Mouse (Mus musculus) heart, postnatal 25 days (tissue): ENCODE measurements at regions not wholly inside any gene's neighbourhood (a gene's known extent, or its start where the extent isn't known, plus 50 kb on each side); places are given as distances from the start of the nearest gene placed in this dataset.
"Not testable (repeated sequence)": the region's sequence is repeated elsewhere in the genome, so short reads cannot be mapped to it uniquely, and the experiment has no call there.

Experiments used
- DNase-seq: peaks from one replicate; pipeline ENCODE4 v3.0.0; 2022; ENCODE audit warnings: low spot score
- intact Hi-C: fragments of 180-260 bp; cut with DNase I; formaldehyde crosslinking; loops from one replicate; pipeline ENCODE4 v1.15.1; 2025

DNA sequence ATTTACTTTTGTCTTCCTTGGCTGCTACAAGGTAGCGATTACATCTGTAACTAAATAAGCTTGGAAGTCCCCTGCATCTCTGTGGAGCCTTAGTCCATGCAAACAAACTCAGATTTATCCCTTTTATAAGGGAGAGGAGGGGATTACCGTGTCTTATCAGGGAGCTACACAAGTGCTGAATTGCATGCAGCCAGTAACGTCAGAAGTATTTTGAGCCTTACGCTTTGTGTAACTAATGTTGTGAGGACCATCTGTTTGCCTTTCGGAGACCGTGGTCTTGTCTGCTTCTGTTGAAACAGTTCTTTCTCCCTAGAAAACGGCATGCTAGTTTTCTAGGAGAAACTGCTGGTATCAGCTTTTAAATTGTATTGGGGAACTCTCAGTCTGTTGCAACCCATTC lies 58.0 kb upstream of the Dmrta1 start:
- no peak for DNase-seq
- intact Hi-C loops = no loop called here

DNA sequence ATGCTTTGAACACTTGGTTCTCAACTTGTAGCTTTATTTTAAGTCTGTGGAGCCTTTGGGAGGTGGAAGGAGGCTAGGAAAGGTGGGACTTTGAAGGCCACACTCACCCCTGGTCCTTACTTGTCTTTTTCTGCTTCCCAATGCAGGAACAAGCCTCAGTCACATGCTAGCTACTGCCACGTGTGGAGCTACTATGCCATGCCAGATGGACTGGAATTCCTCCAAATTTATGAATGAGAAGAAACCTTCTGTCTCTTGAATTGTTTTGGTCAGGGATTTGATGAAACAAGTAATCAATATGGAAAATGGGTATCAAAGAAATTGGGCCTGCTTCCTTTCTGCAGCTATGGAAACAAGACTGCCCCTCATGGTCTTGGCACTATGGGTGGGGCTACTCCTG lies 74.5 kb upstream of the Dmrta1 start:
- intact Hi-C loops = no loop called here
- DNase-seq = no peak

DNA sequence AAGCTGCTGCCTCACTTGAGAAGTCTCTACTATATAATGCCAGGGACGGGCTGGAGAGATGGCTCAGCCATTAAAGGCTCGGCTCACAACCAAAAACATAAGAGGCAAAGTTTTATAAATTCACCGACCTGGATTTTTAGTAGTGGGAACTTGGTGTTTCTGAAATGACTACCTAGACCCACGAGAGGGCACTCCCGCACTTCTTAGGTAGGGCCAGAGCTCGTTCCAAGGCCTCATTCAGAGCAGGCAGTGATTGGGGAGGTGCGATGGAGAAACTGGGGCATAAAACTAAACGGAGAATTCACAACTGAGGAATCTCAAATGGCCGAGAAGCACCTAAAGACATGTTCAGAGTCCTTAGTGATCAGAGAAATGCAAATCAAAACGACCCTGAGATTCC lies 103.7 kb upstream of the Dmrta1 start:
- intact Hi-C loops = loop anchor here (5.0 kb wide), 1 partner anchor 117 kb away; no protein-coding TSS in a partner anchor
- DNase-seq = no peak

DNA sequence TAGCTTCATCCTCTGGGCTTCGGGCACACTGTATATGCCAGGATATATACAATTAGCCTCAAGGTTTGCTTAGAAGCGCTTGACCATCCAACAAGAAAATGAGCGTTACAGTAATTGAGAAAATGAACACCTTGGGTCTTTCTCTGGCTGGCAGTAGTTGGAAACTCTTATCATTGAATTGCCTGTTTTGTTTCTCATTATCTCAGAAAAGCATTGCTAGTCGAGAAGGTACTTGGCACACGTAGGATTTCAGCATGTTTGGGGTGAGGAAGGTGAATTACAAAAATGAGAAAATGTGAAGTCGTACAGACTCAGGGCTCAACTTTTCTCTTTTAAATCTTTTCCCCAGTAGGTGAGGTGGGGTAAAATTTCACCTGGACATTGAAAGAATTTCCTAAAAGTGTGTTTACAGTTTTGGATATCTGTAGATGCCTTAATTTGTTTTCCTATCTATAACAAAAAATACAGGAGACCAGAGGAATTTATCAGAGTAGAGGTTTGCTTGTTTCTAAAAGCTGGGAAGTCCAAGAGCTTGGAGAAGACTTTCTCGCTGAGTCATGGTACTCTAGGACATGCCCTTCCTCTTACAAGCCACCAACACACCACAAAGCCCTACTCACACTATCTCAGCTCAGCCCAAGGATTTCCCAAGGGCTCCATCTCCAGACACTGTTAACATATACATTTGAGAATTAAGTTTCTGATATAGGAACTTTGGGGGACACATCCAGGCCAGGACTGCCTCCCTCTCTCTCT lies 124.3 kb upstream of the Dmrta1 start:
- intact Hi-C loops = no loop called here
- no peak for DNase-seq

DNA sequence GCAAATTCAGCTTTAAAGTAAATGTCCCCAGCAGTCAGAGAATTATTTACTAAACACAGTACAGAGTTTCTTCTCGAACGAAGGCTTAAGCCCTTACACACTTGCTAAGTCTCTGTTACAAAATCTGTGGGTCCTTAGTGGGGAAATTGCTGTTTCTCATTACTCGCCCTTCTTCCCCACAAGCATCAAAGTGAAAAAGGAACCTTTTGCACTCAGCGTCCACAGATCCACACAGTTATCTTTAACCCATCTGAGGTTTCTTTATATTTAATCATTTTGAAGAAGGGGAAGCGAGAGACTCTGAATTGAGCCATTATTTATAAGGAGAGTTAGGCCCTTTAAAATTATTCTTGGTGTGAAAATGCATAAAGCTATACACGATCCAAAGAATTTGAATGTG lies 126.7 kb upstream of the Dmrta1 start:
- no peak for DNase-seq
- intact Hi-C loops = no loop called here

DNA sequence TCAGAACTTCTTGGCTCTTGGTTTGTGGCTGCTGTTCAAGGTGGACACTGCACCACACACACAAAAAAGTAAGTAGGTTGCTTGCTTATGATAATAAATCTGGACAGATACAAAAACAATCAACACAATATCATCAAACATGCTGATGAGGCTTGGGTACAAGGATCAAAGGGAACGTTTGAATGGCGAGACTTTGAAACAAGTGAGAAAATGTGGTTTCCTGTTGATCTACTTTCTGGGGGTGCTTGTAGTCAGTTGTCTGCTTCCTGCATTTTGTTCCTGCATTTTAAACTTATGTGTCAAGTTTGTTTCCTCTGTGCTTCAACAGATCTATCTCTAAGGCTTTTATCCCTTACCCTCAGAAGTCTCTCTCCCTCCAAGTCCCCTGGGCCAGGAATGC lies 128.7 kb upstream of the Dmrta1 start:
- intact Hi-C loops = no loop called here
- DNase-seq = no peak

DNA sequence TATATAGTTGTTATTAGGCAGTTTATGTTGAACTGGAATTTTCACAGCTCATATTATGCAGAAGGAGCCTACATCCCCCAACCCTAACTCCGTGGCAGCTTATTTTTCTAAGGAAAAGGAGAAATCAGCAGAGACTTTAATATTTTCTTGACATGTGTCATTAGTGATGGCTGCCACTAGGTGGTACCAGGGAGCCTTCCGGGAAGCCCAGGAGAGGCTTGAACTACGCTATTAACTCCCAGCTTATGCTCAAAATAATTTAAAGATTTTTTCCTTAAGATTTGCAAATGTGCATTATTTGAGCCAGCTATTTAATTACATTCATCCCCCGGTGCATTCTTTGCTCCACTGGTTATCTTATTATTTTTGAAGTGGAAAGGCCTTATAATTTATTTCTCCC lies 146.8 kb upstream of the Dmrta1 start:
- no peak for DNase-seq
- intact Hi-C loops = no loop called here

DNA sequence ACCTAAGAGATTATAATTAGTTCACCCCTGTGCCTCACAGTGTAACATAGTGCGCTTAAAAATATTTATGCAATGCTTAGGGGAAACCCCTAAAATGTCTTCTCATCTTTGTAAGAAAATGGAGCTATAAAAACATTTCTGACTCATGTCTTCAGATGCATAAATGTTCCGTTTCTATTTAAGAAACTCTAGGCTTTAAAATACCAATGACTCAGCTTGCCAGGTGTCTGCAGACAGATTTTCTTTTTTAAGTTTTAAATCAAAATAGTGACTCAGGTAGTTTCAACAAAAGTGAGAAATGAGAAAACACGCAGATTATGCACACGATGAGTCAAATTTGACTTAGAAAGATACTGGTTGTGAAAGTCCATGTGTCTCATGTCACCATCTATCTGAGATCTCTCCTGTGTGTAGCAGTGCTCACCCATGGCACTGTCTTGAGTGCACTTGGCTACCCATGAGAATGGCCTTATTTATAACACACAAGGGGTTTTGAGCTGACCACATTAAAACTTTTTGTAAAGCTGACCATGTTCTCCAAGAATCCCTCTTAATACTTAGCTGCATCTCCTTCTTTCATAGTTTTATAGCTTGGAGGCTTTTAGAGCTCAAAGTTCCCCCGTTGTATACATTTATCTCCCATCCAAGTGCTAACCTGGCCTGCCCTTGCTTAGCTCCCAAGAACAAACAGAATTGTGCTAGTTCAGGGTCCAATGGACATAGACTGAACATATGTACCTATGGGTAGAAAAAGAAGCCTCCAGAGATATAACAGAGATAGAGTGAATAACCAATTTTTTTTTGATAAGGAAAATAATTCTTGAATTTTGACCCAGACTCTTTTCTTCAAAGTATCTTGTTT lies 149.0 kb upstream of the Dmrta1 start:
- intact Hi-C loops = no loop called here
- no peak for DNase-seq

DNA sequence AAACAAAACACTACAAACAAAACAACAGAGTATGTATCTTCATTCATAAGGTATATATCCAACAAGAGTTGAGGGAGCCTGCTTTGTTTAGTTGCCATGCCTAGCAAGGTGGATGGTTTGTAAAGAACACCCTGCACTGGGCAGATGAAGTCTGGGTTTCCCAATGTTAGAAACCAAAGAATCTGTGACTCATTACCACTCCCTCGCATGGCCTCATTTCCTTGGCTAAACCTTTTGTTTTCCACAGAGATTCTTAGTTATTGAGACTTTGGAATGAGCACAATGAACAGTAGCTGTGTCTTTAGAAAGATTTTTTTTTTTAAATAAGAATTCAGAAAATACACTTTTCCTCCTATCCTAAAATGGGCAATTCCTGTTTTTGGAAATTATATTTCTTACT lies 151.3 kb upstream of the Dmrta1 start:
- intact Hi-C loops = loop anchor here (10.0 kb wide), 1 partner anchor 653 kb away; no protein-coding TSS in a partner anchor

DNA sequence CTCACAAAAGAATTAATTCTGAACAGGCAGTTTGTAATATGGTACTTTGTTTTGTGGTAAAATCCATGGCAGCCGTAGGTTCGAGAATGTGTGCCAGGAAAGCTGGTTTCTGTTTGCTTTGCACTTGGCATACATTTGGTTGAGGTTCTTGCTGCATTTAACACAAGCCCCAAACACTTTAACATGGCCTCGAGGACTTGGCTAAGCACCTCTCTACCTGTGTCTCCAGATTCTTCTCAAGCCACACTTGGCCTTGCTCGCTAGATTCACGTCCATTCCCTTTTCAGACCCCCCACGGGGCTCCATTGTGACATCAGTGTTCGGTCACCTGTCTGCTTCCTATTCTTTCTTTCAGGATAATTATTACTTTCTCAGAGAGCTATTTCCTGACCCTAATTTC lies 151.9 kb upstream of the Dmrta1 start:
- intact Hi-C loops = loop anchor here (10.0 kb wide), 1 partner anchor 653 kb away; no protein-coding TSS in a partner anchor
- no peak for DNase-seq

More for the DNA sequence above, 151.3 kb upstream of the Dmrta1 start:
- DNase-seq = no peak

DNA sequence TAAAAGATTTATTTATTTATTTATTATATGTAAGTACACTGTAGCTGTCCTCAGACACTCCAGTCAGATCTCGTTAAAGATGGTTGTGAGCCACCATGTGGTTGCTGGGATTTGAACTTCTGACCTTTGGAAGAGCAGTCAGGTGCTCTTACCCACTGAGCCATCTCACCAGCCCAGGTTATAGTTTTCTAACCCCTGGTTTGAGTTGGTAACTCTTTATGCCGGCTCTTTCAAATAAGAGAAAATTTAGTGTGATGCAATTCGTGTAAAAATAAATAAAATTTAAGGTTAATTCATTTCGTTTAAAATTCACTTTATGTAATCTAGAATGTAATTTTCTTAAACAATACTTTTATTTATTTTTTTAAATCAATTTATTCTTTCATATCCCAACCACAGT lies 153.7 kb upstream of the Dmrta1 start:
- intact Hi-C loops = loop anchor here (10.0 kb wide), 1 partner anchor 651 kb away; no protein-coding TSS in a partner anchor

DNA sequence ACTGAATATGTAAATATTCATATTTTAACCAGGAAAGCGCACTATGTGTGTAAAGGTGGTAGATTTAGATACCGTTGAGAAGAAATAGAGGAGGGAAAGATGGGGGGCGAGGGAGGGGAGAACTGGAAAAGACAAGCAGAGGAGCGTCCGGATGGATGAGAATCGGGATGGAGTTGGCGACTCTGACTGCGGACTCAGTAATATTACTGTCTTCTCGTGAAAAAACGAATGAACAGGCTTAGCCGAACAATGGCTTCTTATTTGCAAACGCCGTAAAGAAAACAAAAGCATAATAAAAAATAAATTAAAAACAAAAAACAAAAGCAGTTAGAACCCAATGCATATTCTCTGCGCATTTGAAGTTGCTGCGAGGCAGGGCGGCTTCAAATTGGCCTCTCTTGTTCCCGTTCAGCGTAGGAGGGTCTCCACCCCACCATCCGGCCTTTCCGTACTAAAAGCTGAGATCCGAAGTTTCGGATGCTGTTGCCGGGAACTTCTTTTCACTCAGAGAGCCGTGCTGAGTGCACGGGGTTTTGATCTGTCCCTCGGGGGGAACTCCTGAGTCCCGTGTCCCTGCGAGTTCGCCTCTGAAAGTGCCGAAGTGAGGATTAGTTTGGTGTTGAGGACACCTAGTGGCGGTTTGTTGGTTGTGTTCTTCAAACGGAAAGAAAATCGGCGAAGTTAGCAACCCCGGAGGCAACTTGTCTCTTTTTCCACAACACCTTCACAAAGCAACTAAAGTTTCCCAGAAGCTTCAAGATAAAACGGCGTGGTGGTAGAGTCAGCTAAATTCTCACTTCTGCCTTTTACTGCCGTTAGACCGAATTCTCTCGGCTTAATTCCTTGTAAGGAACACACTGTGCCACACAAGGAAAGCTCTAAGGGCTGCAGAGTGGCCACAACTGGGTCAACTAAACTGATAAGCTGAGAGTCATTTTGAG lies 154.7 kb upstream of the Dmrta1 start:
- intact Hi-C loops = loop anchor here (1.0 to 10.0 kb wide), 3 partner anchors 232 to 650 kb away; partner anchors contain the start of gene Cdkn2a
- peak; percentile 4 for DNase-seq

More for the DNA sequence above, 153.7 kb upstream of the Dmrta1 start:
- not testable (repeated sequence) for DNase-seq

DNA sequence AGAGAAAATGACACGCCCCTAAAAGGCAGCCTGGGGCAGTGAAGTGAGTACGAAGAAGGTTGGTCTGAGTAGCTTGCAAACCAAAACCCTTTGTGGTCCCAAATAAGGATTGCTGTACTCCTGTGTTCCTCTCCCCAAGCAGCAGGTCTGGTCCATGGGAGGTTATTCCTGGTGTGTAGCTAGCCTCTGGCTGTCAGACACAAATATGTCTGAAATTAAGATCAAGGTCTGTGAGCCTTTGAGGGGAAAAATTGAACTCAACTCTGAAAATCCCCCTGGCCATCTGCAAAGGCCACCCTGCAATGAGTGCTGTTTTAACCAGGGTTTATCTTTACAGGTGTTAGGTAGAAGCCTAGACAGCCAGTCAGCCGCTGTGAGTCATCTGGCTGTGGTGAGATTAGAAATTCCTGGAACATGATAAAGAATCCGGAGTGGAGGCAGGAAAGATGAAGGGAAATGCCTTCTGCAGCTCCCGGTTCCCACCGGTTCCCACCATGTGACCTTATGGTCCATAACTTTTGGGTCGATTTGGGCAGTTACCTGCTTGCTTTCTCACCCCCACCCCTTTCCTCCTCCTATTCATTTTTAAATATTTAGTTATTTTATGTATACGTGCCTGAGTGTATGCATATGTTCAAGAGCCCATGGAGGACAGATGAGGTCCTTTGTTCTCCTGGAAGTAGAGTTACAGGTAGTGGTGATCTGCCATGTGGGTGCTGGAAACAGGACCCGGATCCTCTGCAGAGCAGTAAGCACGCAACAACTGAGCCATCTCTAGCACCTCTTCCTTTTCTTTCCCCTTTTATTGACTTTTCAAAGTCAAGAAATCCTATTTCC lies 155.6 kb upstream of the Dmrta1 start:
- DNase-seq = no peak
- intact Hi-C loops = loop anchor here (1.0 to 10.0 kb wide), 3 partner anchors 231 to 649 kb away; partner anchors contain the start of gene Cdkn2a

DNA sequence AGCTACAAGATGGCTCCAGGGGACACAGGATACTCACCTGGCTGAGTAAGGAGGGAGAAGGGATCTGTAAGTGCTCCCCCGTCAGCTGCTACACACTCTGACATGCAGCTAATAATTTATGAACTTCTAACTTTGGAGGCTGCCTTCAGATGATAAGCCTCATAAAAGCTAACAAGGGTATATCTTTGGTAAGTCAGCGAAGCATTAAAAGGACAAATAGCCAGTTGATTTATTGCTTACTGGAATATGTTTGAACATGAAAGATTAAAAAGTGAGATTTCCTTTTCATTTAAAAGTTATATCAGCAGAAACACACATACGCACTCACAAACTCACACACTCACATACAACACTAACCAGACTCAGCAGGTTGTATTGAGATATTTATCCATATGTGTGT lies 161.2 kb upstream of the Dmrta1 start:
- intact Hi-C loops = no loop called here
- DNase-seq = no peak

DNA sequence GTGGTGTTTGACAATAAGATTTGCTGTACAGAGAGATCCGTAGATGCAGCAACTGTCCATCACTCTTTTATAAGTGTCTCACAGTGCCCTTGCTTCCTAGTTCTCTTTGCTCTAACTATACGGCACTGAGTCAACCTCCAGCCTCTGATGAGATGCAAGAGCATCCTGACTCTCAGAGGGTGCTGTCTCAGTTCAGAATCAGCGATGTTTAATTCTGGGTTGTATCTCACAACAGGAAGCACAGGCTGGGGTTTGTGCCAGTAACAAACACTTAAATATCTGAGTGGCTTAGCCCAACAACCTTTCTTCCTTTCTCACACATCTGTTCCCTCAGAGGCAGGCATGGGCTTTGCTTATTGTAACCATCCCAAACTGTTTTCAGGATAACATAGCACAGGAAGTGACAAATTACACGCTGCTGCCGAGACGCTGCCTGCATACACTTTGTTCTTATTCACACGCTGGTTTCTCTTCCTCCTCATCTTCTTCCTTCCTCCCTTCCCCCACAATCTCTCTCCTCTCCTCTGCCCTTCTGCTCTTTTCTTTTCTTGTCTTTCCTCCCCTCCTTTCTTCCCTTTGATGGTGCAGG lies 163.3 kb upstream of the Dmrta1 start:
- intact Hi-C loops = no loop called here

DNA sequence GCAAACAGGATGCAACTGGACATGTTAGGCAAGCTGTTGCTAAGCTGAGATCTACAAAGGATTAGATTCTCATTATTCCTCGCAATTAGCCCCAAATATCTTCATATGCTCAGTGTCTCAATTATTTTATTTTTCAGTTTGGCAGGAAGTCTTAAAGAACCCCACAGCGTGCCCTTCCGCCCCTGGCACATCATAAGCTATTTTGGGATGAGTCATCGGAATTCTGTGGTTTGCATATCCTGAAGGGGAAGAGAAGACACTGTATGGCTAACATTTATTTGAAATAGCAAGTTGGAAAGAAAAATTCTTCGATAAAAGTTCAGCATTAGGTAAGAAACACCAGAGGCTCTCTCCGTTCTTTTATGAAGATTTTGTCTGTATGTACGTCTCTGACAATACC lies 164.3 kb upstream of the Dmrta1 start:
- no peak for DNase-seq

More for the DNA sequence above, 163.3 kb upstream of the Dmrta1 start:
- no peak for DNase-seq

DNA sequence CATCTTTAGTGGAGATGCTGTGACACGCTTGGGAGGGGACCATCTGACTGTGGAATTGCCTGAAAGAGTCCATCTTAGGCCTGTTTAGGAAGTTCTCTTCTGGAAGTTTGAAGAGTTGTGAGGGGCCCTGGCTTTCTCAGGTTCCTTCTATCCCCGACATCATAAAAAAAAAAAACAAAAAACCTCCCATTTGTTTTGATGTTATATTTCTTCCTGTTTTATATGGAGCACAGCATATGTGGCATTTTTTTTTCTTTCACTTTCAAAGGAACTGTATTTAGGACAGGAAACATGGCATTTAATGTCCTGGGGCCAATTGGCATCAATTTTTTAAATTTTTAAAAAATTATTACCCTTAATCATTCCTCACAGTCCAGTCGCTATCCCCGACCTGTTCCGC lies 168.6 kb upstream of the Dmrta1 start:
- no peak for DNase-seq
- intact Hi-C loops = no loop called here

More for the DNA sequence above, 164.3 kb upstream of the Dmrta1 start:
- intact Hi-C loops = no loop called here

DNA sequence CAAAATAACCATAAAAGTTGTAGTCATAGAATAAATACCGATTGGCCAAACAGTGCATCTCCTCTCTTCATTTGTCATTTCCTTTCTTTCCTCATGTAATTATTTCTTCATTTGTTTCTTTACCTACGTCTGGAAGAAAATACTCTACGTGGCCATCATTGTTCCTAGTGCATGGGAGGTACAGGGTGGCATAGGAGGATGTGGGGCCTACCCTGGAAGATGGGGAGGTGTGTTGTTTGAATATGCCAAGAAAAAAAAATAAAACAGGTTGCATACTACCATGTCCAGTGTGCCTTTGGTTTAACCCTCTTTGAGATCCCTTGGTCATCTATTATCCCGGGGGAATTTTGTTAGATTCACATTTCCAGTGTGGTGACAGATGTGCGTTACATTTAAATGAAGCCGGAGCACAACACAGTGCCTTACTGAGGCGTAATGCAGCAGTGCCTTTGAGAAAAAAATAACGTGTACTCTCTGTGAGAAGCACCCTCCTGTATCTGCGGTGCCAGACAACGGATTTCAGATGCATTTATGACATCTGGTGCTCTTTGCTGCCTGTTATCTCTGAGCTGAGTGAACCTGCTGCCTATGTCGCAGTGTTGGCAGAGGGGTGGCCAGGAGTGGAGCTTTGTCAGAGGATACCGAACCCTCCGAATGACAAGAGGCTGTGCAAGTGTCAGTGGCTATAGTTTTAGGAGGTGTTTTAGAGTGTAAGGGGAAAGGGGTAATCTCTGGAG lies 169.4 kb upstream of the Dmrta1 start:
- intact Hi-C loops = no loop called here
- no peak for DNase-seq
